Mouse (Mus musculus) hindbrain, embryonic 14.5 days (tissue): ENCODE results near the gene Pigs. TPM values are rescaled to one million over a fixed set of nuclear protein-coding genes. Genes with fewer than 3 reads are reported as not detected.

Experiments used
- ATAC-seq: fragments of 200-750 bp; cut with Nextera tagmentation; 2 replicates; pipeline ENCODE4 v1.8.0; 2017; ENCODE audit warnings: moderate number of reproducible peaks, mild to moderate bottlenecking, moderate TSS enrichment, moderate library complexity; ENCODE audit not compliant: low FRiP score
- DNase-seq: peaks from one replicate; pipeline ENCODE4 v3.0.0-alpha.2; 2015; ENCODE audit warnings: low spot score
- H3K27ac ChIP-seq: fragments of 300-500 bp; sonication (generic); 2 replicates; pipeline ENCODE4 v1.5.1; 2014; ENCODE audit warnings: mild to moderate bottlenecking, moderate library complexity
- H3K27me3 ChIP-seq: fragments of 300-500 bp; sonication (generic); 2 replicates; pipeline ENCODE4 v1.6.1; 2014; ENCODE audit warnings: mild to moderate bottlenecking, low read length, mixed read lengths; ENCODE audit not compliant: control insufficient read depth, insufficient read depth
- H3K36me3 ChIP-seq: fragments of 300-500 bp; sonication (generic); replicated peaks from 2 replicates; pipeline ENCODE4 v1.6.1; 2014; ENCODE audit not compliant: control insufficient read depth, insufficient read depth
- H3K4me1 ChIP-seq: fragments of 300-500 bp; sonication (generic); replicated peaks from 2 replicates; pipeline ENCODE4 v1.6.1; 2014; ENCODE audit warnings: antibody characterized with exemption, low read length, mixed read lengths; ENCODE audit not compliant: control insufficient read depth, insufficient read depth
- H3K4me2 ChIP-seq: fragments of 300-500 bp; sonication (generic); replicated peaks from 2 replicates; pipeline ENCODE4 v1.6.1; 2014; ENCODE audit warnings: mild to moderate bottlenecking, moderate library complexity
- H3K4me3 ChIP-seq: fragments of 300-500 bp; sonication (generic); replicated peaks from 2 replicates; pipeline ENCODE4 v1.5.1; 2014; ENCODE audit warnings: mild to moderate bottlenecking, low read length
- H3K9ac ChIP-seq: fragments of 300-500 bp; sonication (generic); 2 replicates; pipeline ENCODE4 v1.6.1; 2014
- H3K9me3 ChIP-seq: fragments of 300-500 bp; sonication (generic); 2 replicates; pipeline ENCODE4 v1.6.1; 2016; ENCODE audit warnings: low read length; ENCODE audit not compliant: control insufficient read depth
- WGBS: fragments of 180-500 bp; shearing (Covaris S2); extraction: QIAGEN DNeasy Blood & Tissue Kit; methylation state at CpG from one replicate; pipeline ENCODE4 v1.1.7; 2014; 5-methylcytosine and 5-hydroxymethylcytosine counted together
- polyA plus RNA-seq: library from polyadenylated mRNA; unstranded; fragments of >200 nt; fragmentation: Nextera tagmentation; extraction: Ambion mirVana; gene quantifications from 2 replicates; pipeline ENCODE4 v1.2.1, GENCODE M21; 2014

The Pigs gene
- 76.4 and 76.5 TPM in 2 replicates for polyA plus RNA-seq

DNA sequence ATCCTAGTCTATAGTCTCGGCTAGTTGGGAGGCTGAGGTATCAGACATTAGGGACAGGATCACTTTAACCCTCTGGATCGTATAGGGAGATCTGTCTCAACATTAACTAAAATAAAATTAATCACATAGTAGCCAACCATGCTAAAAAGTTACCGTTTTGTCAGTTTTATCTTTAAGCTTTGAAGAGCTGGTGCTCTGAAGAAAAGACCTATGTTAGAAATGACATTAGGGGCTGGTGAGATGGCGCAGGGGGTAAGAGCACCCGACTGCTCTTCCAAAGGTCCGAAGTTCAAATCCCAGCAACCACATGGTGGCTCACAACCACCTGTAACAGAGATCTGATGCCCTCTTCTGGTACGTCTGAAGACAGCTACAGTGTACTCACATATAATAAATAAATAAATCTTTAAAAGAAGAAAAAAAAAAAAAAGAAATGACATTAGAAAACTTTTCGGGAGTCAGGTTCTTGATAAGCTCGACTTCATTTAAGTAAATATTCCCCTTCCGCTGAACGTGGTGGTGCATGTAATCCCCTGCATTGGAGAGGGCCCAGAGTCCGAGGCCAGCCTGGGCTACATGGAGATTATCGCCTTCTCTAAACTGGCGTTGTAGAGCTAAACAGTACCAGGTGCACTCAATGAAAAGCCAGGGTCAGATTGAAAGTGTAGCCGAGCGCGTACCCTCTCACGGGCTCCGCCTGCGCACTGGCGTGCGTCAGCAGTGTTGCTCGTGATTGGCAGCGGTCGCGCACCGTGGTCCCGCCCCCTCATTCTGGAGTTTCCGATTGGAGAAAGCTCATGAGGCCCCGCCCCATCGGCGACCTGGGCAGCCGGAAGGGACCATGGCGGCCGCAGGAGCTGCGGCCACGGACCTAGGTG is at the start of gene Pigs:
Gene Pigs, plus strand, starts transcription at position 782 of the 878 bp plus-strand sequence.
- Histone ChIP-seq H3K4me2 (peak within 1 kb of the TSS; percentile 82), H3K9me3 (no peaks in the 10 kb centered on the region), H3K36me3 (peaks cover 11% of the 10 kb centered on the region; the same call in 1 of the 2 replicates), H3K4me3 (peak within 1 kb of the TSS; percentile 78), H3K4me1 (peaks cover 13% of the 10 kb centered on the region), H3K9ac (peak within 1 kb of the TSS; percentile 74), H3K27ac (no peak within 1 kb of the TSS), H3K27me3 (no peaks in the 10 kb centered on the region)
- DNase-seq: peak; percentile 91
- WGBS: 12% methylated on average over 37 of the region's 37 CpGs
- peak; percentile 94 for ATAC-seq

DNA sequence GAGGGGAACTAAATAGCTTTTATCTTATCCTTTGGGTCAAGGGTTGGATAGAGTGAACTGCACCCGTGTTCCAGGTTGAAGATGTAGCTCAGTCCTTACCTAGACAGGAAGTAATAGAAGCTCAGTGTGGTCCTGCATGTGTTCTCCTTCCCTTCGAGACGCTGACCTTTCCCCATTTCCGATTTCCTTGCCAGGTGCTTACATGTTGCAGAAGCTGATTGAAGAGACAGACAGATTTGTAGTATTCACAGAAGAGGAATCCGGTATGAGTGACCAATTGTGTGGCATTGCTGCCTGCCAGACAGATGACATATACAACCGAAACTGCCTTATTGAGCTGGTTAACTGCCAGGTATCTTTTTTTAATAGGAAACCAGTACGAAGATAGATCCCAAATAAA is 49.4 kb upstream of the Pigs start:
- 95% methylated on average over 7 of the region's 7 CpGs for WGBS
- ATAC-seq (no peak), DNase-seq (no peak)
- Histone ChIP-seq H3K4me3 (no peak overlapping the region), H3K27ac (no peak overlapping the region), H3K4me2 (no peak overlapping the region), H3K36me3 (peaks cover 100% of the 10 kb centered on the region), H3K9ac (no peak overlapping the region), H3K9me3 (no peaks in the 10 kb centered on the region), H3K4me1 (no peaks in the 10 kb centered on the region), H3K27me3 (no peaks in the 10 kb centered on the region)

- Histone ChIP-seq H3K27me3 (no peaks in the 10 kb centered on the region), H3K9ac (no peak overlapping the region), H3K36me3 (peaks cover 100% of the 10 kb centered on the region), H3K4me1 (no peaks in the 10 kb centered on the region), H3K27ac (no peak overlapping the region), H3K4me2 (no peak overlapping the region), H3K4me3 (no peak overlapping the region), H3K9me3 (no peaks in the 10 kb centered on the region)
- WGBS: 85% methylated on average over 4 of the region's 4 CpGs
- DNase-seq (no peak), ATAC-seq (no peak)
Measured at GRCm38 (mm10) chr11:78279586-78279985, 48.6 kb upstream of the Pigs start.

- Histone ChIP-seq H3K4me2 (no peak overlapping the region), H3K36me3 (peaks cover 98% of the 10 kb centered on the region), H3K9me3 (no peaks in the 10 kb centered on the region), H3K4me1 (no peaks in the 10 kb centered on the region), H3K4me3 (no peak overlapping the region), H3K27me3 (no peaks in the 10 kb centered on the region), H3K27ac (no peak overlapping the region), H3K9ac (no peak overlapping the region)
- ATAC-seq (no peak), DNase-seq (no peak)
- 95% methylated on average over 7 of the region's 7 CpGs for WGBS
Measured at GRCm38 (mm10) chr11:78289146-78289763, 39.0 kb upstream of the Pigs start.

GRCm38 (mm10) chr11:78290654-78291053 is 37.6 kb upstream of the Pigs start, which contains the start of gene BC030499:
Gene BC030499, plus strand, starts transcription at chr11:78290841.
- peaks cover 90% of the 10 kb centered on the region for H3K36me3 ChIP-seq
- H3K27ac ChIP-seq: no peak within 1 kb of the TSS
- no peak within 1 kb of the TSS for H3K4me3 ChIP-seq
- no peak within 1 kb of the TSS for H3K9ac ChIP-seq
- no peaks in the 10 kb centered on the region for H3K9me3 ChIP-seq
- no peaks in the 10 kb centered on the region for H3K27me3 ChIP-seq
- DNase-seq: no peak
- no peaks in the 10 kb centered on the region for H3K4me1 ChIP-seq
- ATAC-seq: no peak
- H3K4me2 ChIP-seq: no peak within 1 kb of the TSS
- WGBS: 95% methylated on average over 4 of the region's 4 CpGs

GRCm38 (mm10) chr11:78294585-78294984 is 33.6 kb upstream of the Pigs start:
- H3K36me3 ChIP-seq: peaks cover 50% of the 10 kb centered on the region
- ATAC-seq (no peak), DNase-seq (no peak)
- no peak overlapping the region for H3K4me3 ChIP-seq
- H3K27me3 ChIP-seq: no peaks in the 10 kb centered on the region
- H3K4me1 ChIP-seq: no peaks in the 10 kb centered on the region
- no peak overlapping the region for H3K9ac ChIP-seq
- no peak overlapping the region for H3K4me2 ChIP-seq
- WGBS: 96% methylated on average over 6 of the region's 6 CpGs
- no peak overlapping the region for H3K27ac ChIP-seq
- H3K9me3 ChIP-seq: no peaks in the 10 kb centered on the region

DNA sequence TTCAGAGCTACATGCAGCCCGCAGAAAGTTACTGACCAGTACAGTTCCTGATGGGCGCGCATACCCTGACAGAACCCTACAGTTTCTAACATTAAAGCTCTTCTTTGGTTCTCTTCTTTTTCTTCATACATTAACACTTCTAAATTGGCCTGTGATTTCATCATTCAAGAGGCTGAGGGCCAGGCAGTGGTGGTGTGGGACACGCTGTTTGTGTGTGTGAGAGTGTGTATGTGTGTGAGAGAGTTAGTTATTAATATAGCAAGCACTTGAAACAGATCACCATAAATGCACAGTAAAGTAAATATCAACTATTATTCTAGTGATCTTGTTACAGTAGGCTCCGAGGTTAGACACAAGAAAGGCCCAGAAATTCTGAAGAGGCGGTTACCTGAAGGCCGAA is 27.3 kb upstream of the Pigs start:
- H3K9me3 ChIP-seq: no peaks in the 10 kb centered on the region
- no peaks in the 10 kb centered on the region for H3K27me3 ChIP-seq
- peak overlapping the region; percentile 54 for H3K9ac ChIP-seq
- 72% methylated on average over 7 of the region's 7 CpGs for WGBS
- ATAC-seq (peak; percentile 40; the same call in 1 of the 2 replicates), DNase-seq (no peak)
- H3K4me3 ChIP-seq: peak overlapping the region; percentile 55
- no peak overlapping the region for H3K27ac ChIP-seq
- H3K4me1 ChIP-seq: peaks cover 5% of the 10 kb centered on the region
- peak overlapping the region; percentile 99 for H3K4me2 ChIP-seq
- H3K36me3 ChIP-seq: no peaks in the 10 kb centered on the region

- WGBS: under 1% methylated on average over 48 of the region's 49 CpGs
- Histone ChIP-seq H3K27me3 (no peaks in the 10 kb centered on the region), H3K4me3 (peak within 1 kb of the TSS; percentile 55), H3K4me2 (peak within 1 kb of the TSS; percentile 99), H3K9me3 (no peaks in the 10 kb centered on the region), H3K36me3 (no peaks in the 10 kb centered on the region), H3K27ac (no peak within 1 kb of the TSS), H3K4me1 (peaks cover 5% of the 10 kb centered on the region), H3K9ac (peak within 1 kb of the TSS; percentile 54)
- DNase-seq: peak; percentile 90
- ATAC-seq: peak; percentile 99
Measured at GRCm38 (mm10) chr11:78301357-78302084, 26.7 kb upstream of the Pigs start, which contains the start of gene Spag5. Gene Spag5, plus strand, starts transcription at chr11:78301529.

DNA sequence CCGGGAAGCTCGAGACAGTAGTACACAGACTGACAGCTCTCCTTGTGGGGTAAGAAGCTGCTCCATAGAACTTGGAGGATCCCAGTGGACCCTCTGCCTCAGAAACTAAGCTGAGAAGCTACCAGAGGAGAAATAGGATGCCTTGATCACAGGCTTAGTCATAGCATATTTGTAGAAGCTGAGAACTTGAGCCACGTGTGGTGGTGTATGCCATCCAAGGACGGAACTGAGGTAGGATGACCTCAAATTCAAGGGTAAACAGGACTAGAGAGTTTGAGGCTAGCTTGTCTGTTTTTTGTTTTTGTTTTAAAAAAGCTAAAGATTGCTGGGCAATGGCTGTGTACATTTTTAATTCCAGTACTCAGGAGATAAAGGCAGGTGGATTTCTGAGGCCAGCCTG is 22.9 kb upstream of the Pigs start:
- ATAC-seq (no peak), DNase-seq (no peak)
- Histone ChIP-seq H3K36me3 (no peaks in the 10 kb centered on the region; the same call in 1 of the 2 replicates), H3K27me3 (no peaks in the 10 kb centered on the region), H3K9ac (no peak overlapping the region), H3K4me3 (no peak overlapping the region), H3K4me1 (peaks cover 5% of the 10 kb centered on the region), H3K9me3 (no peaks in the 10 kb centered on the region), H3K4me2 (no peak overlapping the region), H3K27ac (no peak overlapping the region)
- 94% methylated on average over 4 of the region's 4 CpGs for WGBS
